Mouse (Mus musculus) lung, adult 2 months (tissue): ENCODE data around the gene Rbbp7. TPM values are rescaled to one million over a fixed set of nuclear protein-coding genes. Genes with fewer than 3 reads are reported as not detected.

Experiments
- DNase-seq: peaks from one replicate; pipeline ENCODE4 v3.0.0; 2022
- H3K4me1 ChIP-seq: fragments of 200-500 bp; 2 replicates; pipeline ENCODE4 v1.6.1; 2011; ENCODE audit warnings: low read length; ENCODE audit not compliant: control insufficient read depth, insufficient read depth
- H3K4me3 ChIP-seq: fragments of 200-500 bp; replicated peaks from 2 replicates; pipeline ENCODE3; 2011; ENCODE audit warnings: low read depth, mild to moderate bottlenecking, control low read depth, low read length; ENCODE audit errors: extremely low read depth
- CTCF ChIP-seq: fragments of 200-500 bp; IDR thresholded peaks from 2 replicates; pipeline ENCODE4 v1.5.1; 2011; ENCODE audit warnings: mild to moderate bottlenecking, low read length, control low read depth; ENCODE audit not compliant: insufficient read depth
- POLR2A ChIP-seq: fragments of 200-500 bp; IDR thresholded peaks from 2 replicates; pipeline ENCODE4 v1.6.1; 2011; ENCODE audit warnings: low read depth, mild to moderate bottlenecking, control low read depth, low read length, borderline replicate concordance; ENCODE audit errors: extremely low read depth
- WGBS: fragments of 180-500 bp; shearing (Covaris S2); methylation state at CpG from one replicate; pipeline ENCODE4 v1.1.7; 2018; 5-methylcytosine and 5-hydroxymethylcytosine counted together
- polyA plus RNA-seq: library from polyadenylated mRNA; depleted of rRNA; stranded (reverse); fragments of >200 nt; gene quantifications from 2 replicates; pipeline ENCODE4 v1.2.3, GENCODE M21; 2012; rRNA removed

Gene Rbbp7
- polyA plus RNA-seq, 1 experiment = 50.1 TPM

DNA sequence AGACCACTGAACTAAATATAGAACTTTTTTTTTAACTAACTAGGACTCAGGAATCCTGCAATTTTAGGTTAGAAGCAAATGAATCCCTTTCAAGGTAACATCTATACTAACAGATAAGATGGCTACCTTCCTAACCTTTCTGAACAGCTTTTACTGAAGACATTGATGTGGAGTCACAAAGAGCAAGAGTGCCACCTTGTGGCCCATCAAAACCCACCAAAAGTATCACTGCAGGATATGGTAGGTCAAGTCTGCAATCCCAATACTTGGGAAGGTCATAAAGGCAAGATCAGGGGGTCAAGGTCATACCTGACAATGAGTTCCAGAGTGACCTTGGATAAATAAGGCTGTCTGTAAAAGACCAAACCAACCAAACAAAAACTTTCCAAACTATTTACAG is 40.2 kb downstream of the Rbbp7 start:
- Histone ChIP-seq H3K4me1 (no peaks in the 10 kb centered on the region), H3K4me3 (no peak overlapping the region)
- no peak for DNase-seq
- TF ChIP-seq POLR2A = no peak
- TF ChIP-seq CTCF = peak; percentile 22; the same call in 1 of the 2 replicates

DNA sequence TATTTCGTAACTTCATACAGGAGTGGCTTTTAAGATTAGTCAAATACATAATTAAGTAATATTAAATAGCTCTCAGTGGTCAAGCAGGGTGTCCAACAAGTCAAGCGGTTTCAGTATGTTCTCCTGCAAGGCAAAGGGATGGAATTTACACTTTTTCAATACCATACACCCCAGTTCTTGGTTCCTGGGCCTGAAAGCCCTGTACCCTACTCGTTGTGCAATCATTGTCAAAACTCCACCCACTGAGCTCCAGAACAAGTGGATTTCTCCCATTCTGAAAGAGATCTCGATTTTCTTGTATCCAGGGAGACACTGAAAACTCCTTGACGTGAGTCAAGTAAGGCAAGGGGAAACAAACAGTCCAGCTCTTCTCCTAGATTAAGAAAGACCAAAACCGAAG is 67.8 kb downstream of the Rbbp7 start:
- TF ChIP-seq CTCF (no peak), POLR2A (no peak)
- 0 out of 2 replicates have a peak, but pooled peaks cover 2% of the 10 kb centered on the region for H3K4me1 ChIP-seq
- DNase-seq = peak; percentile 19
- no peak overlapping the region for H3K4me3 ChIP-seq
- WGBS = 38% methylated on average over 6 of the region's 6 CpGs

Other genes starting within 250 kb of the Rbbp7 start
- gene Reps2, start 116.8 kb upstream of the Rbbp7 start, polyA plus RNA-seq = 4.7 and 7.7 TPM in 2 replicates
- 2.7 and 4.9 TPM in 2 replicates for gene Txlng, start 69.1 kb downstream of the Rbbp7 start, polyA plus RNA-seq
- gene Syap1, start 128.0 kb downstream of the Rbbp7 start, polyA plus RNA-seq = 11.5 and 15.6 TPM in 2 replicates
- 9.0 and 12.2 TPM in 2 replicates for gene Ctps2, start 140.8 kb downstream of the Rbbp7 start, polyA plus RNA-seq
- 27.9 and 38.2 TPM in 2 replicates for gene S100g, start 204.2 kb downstream of the Rbbp7 start, polyA plus RNA-seq